Mouse (Mus musculus): ENCODE results near the gene Hap1.

GRCm38 (mm10) chr11:100402240-100402639, 46.3 kb upstream of the Hap1 start:
- TF ChIP-seq GATA1 (IDR thresholded peaks at IDR 0.05; ENCODE audit: borderline replicate concordance, low read length) (no peak), FLI1 (IDR thresholded peaks at IDR 0.05; ENCODE audit: low read length) (no peak)

Measured in megakaryocyte, embryonic 14.5 days (primary cell).